Mouse (Mus musculus) forebrain, embryonic 13.5 days (tissue): ENCODE results near the gene Polr2e. TPM values are rescaled to one million over a fixed set of nuclear protein-coding genes. Genes with fewer than 3 reads are reported as not detected.

Source experiments
- ATAC-seq: fragments of 200-750 bp; cut with Nextera tagmentation; 2 replicates; pipeline ENCODE4 v1.8.0; 2017
- H3K27ac ChIP-seq: fragments of 300-500 bp; sonication (generic); 2 replicates; pipeline ENCODE4 v1.5.1; 2015; ENCODE audit warnings: inconsistent platforms, mild to moderate bottlenecking, moderate library complexity
- H3K27me3 ChIP-seq: fragments of 300-500 bp; sonication (generic); 2 replicates; pipeline ENCODE4 v1.6.1; 2015; ENCODE audit warnings: mild to moderate bottlenecking, inconsistent platforms
- H3K36me3 ChIP-seq: fragments of 300-500 bp; sonication (generic); 2 replicates; pipeline ENCODE4 v1.6.1; 2015; ENCODE audit warnings: mild to moderate bottlenecking, inconsistent platforms; ENCODE audit not compliant: poor library complexity, severe bottlenecking
- H3K4me1 ChIP-seq: fragments of 300-500 bp; sonication (generic); 2 replicates; pipeline ENCODE4 v1.6.1; 2015; ENCODE audit warnings: inconsistent platforms
- H3K4me2 ChIP-seq: fragments of 300-500 bp; sonication (generic); 2 replicates; pipeline ENCODE4 v1.6.1; 2015; ENCODE audit warnings: inconsistent platforms, mild to moderate bottlenecking, moderate library complexity
- H3K4me3 ChIP-seq: fragments of 300-500 bp; sonication (generic); 2 replicates; pipeline ENCODE4 v1.5.1; 2015; ENCODE audit warnings: mild to moderate bottlenecking, inconsistent platforms
- H3K9ac ChIP-seq: fragments of 300-500 bp; sonication (generic); 2 replicates; pipeline ENCODE4 v1.6.1; 2015; ENCODE audit warnings: mild to moderate bottlenecking, inconsistent platforms
- H3K9me3 ChIP-seq: fragments of 300-500 bp; sonication (generic); replicated peaks from 2 replicates; pipeline ENCODE4 v1.6.1; 2016; ENCODE audit warnings: inconsistent platforms
- WGBS: fragments of 180-500 bp; shearing (Covaris S2); methylation state at CpG from one replicate; pipeline ENCODE4 v1.1.7; 2015; 5-methylcytosine and 5-hydroxymethylcytosine counted together
- polyA plus RNA-seq: library from polyadenylated mRNA; unstranded; fragments of >200 nt; fragmentation: Nextera tagmentation; extraction: Ambion mirVana; gene quantifications from 2 replicates; pipeline ENCODE4 v1.2.1, GENCODE M21; 2015

The Polr2e gene
- polyA plus RNA-seq, 1 experiment from 2014 or later = 193 TPM

- no peaks in the 10 kb centered on the region for H3K27me3 ChIP-seq
- H3K9me3 ChIP-seq = no peaks in the 10 kb centered on the region
- no peak overlapping the region for H3K4me3 ChIP-seq
- peaks cover 13% of the 10 kb centered on the region for H3K36me3 ChIP-seq
- peak overlapping the region; percentile 18; the same call in 1 of the 2 replicates for H3K9ac ChIP-seq
- peaks cover 9% of the 10 kb centered on the region; the same call in 1 of the 2 replicates for H3K4me1 ChIP-seq
- H3K27ac ChIP-seq = no peak overlapping the region
- 20% methylated on average over 28 of the region's 28 CpGs for WGBS
- ATAC-seq = no peak
- H3K4me2 ChIP-seq = no peak overlapping the region
These were observed 35.4 kb upstream of the Polr2e start for GRCm38 (mm10) chr10:80074813-80075601.

- no peak for ATAC-seq
- Histone ChIP-seq H3K9me3 (no peaks in the 10 kb centered on the region), H3K4me1 (peaks cover 9% of the 10 kb centered on the region; the same call in 1 of the 2 replicates), H3K9ac (0 out of 2 replicates have a peak overlapping the region, but pooled peaks have one; percentile 34), H3K36me3 (no peaks in the 10 kb centered on the region; the same call in 1 of the 2 replicates), H3K27ac (no peak overlapping the region), H3K27me3 (no peaks in the 10 kb centered on the region), H3K4me2 (no peak overlapping the region), H3K4me3 (no peak overlapping the region)
- WGBS = 85% methylated on average over 20 of the region's 20 CpGs
These were observed 33.3 kb upstream of the Polr2e start for GRCm38 (mm10) chr10:80072623-80073489.

- Histone ChIP-seq H3K4me2 (no peak overlapping the region), H3K4me3 (no peak overlapping the region), H3K27me3 (no peaks in the 10 kb centered on the region), H3K9me3 (no peaks in the 10 kb centered on the region), H3K27ac (no peak overlapping the region), H3K9ac (peak overlapping the region; percentile 52; the same call in 1 of the 2 replicates), H3K36me3 (peaks cover 7% of the 10 kb centered on the region), H3K4me1 (peaks cover 9% of the 10 kb centered on the region; the same call in 1 of the 2 replicates)
- 90% methylated on average over 3 of the region's 3 CpGs for WGBS
- ATAC-seq = no peak
These were observed 31.9 kb upstream of the Polr2e start for GRCm38 (mm10) chr10:80071516-80071900.

- no peak for ATAC-seq
- Histone ChIP-seq H3K4me3 (no peak overlapping the region), H3K27me3 (no peaks in the 10 kb centered on the region), H3K9ac (peak overlapping the region; percentile 52; the same call in 1 of the 2 replicates), H3K4me1 (peaks cover 9% of the 10 kb centered on the region; the same call in 1 of the 2 replicates), H3K27ac (no peak overlapping the region; the same call in 1 of the 2 replicates), H3K9me3 (no peaks in the 10 kb centered on the region), H3K4me2 (no peak overlapping the region), H3K36me3 (peaks cover 10% of the 10 kb centered on the region)
- WGBS = 69% methylated on average over 9 of the region's 9 CpGs
These were observed 31.4 kb upstream of the Polr2e start for GRCm38 (mm10) chr10:80070837-80071515.

- Histone ChIP-seq H3K27me3 (no peaks in the 10 kb centered on the region), H3K4me3 (no peak overlapping the region), H3K36me3 (peaks cover 14% of the 10 kb centered on the region), H3K27ac (no peak overlapping the region), H3K4me2 (no peak overlapping the region), H3K9ac (no peak overlapping the region), H3K9me3 (no peaks in the 10 kb centered on the region), H3K4me1 (peaks cover 6% of the 10 kb centered on the region; the same call in 1 of the 2 replicates)
- no peak for ATAC-seq
- WGBS = 95% methylated on average over 4 of the region's 4 CpGs
These were observed 30.4 kb upstream of the Polr2e start for GRCm38 (mm10) chr10:80069948-80070450.

GRCm38 (mm10) chr10:80069251-80069650, 29.7 kb upstream of the Polr2e start:
- no peak for ATAC-seq
- WGBS = 86% methylated on average over 6 of the region's 7 CpGs
- peaks cover 6% of the 10 kb centered on the region; the same call in 1 of the 2 replicates for H3K4me1 ChIP-seq
- no peak overlapping the region for H3K4me3 ChIP-seq
- H3K4me2 ChIP-seq = no peak overlapping the region
- no peak overlapping the region for H3K27ac ChIP-seq
- H3K27me3 ChIP-seq = no peaks in the 10 kb centered on the region
- H3K9me3 ChIP-seq = no peaks in the 10 kb centered on the region
- peaks cover 22% of the 10 kb centered on the region for H3K36me3 ChIP-seq
- H3K9ac ChIP-seq = no peak overlapping the region

- 73% methylated on average over 23 of the region's 23 CpGs for WGBS
- Histone ChIP-seq H3K4me1 (no peaks in the 10 kb centered on the region), H3K9me3 (no peaks in the 10 kb centered on the region), H3K9ac (no peak overlapping the region), H3K27me3 (no peaks in the 10 kb centered on the region), H3K4me2 (no peak overlapping the region), H3K36me3 (peaks cover 72% of the 10 kb centered on the region), H3K27ac (no peak overlapping the region), H3K4me3 (no peak overlapping the region)
- no peak for ATAC-seq
These were observed 24.5 kb upstream of the Polr2e start for GRCm38 (mm10) chr10:80063877-80064650.

GRCm38 (mm10) chr10:80063104-80063503, 23.5 kb upstream of the Polr2e start:
- Histone ChIP-seq H3K9me3 (no peaks in the 10 kb centered on the region), H3K27me3 (no peaks in the 10 kb centered on the region), H3K9ac (no peak overlapping the region), H3K4me1 (no peaks in the 10 kb centered on the region), H3K27ac (no peak overlapping the region), H3K4me2 (no peak overlapping the region), H3K36me3 (peaks cover 82% of the 10 kb centered on the region), H3K4me3 (no peak overlapping the region)
- no peak for ATAC-seq
- WGBS = 93% methylated on average over 5 of the region's 5 CpGs

GRCm38 (mm10) chr10:80057683-80058326, 18.2 kb upstream of the Polr2e start:
- Histone ChIP-seq H3K9ac (no peak overlapping the region), H3K4me1 (peaks cover 18% of the 10 kb centered on the region), H3K36me3 (peaks cover 74% of the 10 kb centered on the region), H3K27ac (no peak overlapping the region), H3K4me2 (no peak overlapping the region), H3K27me3 (no peaks in the 10 kb centered on the region), H3K9me3 (no peaks in the 10 kb centered on the region), H3K4me3 (no peak overlapping the region)
- 83% methylated on average over 30 of the region's 30 CpGs for WGBS
- ATAC-seq = no peak

- WGBS = 93% methylated on average over 27 of the region's 27 CpGs
- ATAC-seq = no peak
- no peak overlapping the region for H3K9ac ChIP-seq
- no peak overlapping the region for H3K4me2 ChIP-seq
- H3K27me3 ChIP-seq = no peaks in the 10 kb centered on the region
- H3K4me1 ChIP-seq = peaks cover 18% of the 10 kb centered on the region
- no peaks in the 10 kb centered on the region for H3K9me3 ChIP-seq
- H3K27ac ChIP-seq = no peak overlapping the region
- H3K4me3 ChIP-seq = no peak overlapping the region
- H3K36me3 ChIP-seq = peaks cover 67% of the 10 kb centered on the region
These were observed 17.5 kb upstream of the Polr2e start for GRCm38 (mm10) chr10:80056976-80057682.
